Mouse (Mus musculus): ENCODE results near the gene Plpp7.

Plpp7 gene

DNA sequence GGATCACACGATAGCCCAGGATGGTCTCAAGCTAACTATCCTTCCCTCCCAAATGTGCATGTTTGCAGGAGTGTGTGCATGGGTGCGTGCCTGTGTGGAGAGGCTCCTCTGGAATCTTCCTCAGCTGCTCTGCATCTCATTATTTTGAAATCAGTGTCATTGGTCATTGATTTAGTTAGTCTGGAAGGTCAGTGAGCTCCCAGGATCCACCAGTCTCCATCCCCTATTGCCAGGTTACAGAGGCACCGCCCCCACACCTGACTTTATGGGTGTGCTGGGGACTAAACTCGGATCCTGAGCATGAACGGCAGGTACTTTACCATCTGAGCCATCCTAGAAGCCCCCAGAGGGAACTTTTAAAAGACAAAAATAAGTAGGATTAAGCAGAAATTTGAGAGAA, 7.6 kb downstream of the Plpp7 start:
- DNase-seq (ENCODE audit: low spot score in 2 of 2), result no peak

DNA sequence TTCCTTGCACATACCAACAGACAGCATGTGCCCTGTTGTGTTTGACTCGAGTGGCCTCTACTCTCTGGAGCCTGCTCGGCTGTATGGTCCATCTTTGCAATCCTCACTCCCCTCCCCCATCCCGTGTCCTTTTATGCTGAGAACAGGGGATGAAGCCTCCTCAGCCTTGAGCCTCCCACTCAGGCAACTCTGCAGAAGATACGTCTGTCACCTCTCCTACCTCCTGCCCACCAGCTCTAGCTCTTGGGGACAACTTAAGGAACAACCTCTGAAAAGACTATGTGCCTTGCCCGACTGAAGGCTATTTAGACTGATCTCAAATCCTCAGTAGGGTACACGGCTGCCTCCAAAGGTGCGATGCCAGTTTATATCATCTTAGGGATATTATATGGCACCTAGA, 8.2 kb downstream of the Plpp7 start:
- peak in 1 of 2 experiments; percentile 46 for DNase-seq (ENCODE audit: low spot score in 2 of 2)

DNA sequence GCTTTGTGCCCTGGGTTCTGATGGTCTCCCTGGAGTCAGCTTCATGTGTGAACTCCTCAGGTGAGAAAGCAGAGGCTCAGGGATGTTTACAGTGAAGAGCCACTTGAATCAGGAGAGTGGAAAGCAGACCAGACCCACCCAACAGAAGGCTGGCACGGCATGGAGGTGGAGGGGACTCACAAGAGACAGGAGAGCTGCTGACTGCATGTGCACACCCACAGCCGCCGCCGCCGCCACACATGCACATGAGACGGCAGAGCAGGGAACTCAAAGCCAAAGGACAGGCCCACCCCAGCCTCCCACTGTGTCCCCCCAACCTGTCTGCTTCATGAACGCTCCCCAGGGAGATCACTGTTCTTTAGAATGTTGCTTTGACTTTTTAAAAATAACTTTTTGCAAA, 8.8 kb downstream of the Plpp7 start:
- DNase-seq (ENCODE audit: low spot score in 2 of 2), result peak; percentile 62 to 67

GRCm38 (mm10) chr2:32105117-32105913, 10.0 kb downstream of the Plpp7 start:
- no peak for DNase-seq (ENCODE audit: low spot score in 2 of 2)

DNA sequence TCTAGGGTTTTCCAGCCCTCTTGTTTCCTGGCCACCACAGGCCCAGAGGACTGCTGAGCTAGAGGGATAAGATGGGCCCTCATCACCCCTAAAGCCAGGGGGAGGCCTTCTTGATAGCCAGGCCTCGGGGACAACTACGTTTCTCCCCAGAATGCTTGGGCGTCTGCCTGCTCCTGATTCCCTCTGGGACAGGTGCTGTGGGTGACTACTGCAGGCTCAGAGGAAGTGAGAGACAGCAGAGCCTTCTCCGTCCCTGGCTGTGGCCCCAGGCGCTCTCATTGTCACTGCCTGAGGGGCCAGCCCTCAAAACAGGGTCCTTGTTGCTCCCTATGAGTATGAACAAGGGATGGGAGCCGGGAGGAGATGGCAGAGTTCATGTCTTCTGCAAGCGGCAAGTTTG, 10.6 kb downstream of the Plpp7 start:
- DNase-seq (ENCODE audit: low spot score in 2 of 2), result no peak

DNA sequence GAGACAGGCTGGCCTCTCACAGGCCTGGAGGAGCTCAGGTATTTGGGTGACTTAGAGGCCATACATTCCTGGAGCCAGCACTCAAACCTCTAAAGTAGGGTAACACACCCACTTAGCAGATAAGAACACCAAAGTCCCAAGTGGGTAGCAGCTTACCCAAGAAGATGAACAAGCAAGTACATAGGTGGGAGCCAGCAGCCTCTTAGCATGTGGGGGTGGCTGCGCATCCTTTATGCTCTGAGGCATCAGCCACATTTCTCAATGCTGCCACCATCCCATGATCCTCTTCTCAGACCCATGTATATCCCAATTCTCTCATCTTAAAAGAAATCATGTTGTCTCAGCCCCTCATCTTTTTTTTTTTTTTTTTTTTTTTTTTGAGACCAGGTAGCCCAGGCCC, 15.9 kb downstream of the Plpp7 start:
- peak; percentile 42 to 69 for DNase-seq (ENCODE audit: low spot score in 2 of 2)

DNA sequence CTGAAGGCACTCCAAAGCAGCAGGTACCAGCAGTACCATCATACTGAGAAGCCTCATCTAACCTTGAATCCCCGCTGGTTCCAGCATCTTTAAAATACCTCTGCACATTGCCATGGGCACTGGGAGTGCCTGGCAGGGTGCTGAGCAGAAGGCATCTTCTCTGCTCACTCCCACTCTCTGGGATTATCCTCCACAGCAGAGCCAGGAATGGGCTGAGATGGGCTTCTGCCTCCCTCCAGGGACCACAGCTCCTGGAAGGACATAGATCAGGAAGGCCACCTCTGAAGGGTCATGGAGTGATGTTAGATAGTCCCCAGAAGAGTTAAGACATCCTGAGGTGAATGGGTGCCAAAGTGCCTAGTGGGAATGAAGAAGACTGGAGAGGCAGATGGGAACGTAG, 17.2 kb downstream of the Plpp7 start:
- DNase-seq (ENCODE audit: low spot score in 2 of 2), result no peak

DNA sequence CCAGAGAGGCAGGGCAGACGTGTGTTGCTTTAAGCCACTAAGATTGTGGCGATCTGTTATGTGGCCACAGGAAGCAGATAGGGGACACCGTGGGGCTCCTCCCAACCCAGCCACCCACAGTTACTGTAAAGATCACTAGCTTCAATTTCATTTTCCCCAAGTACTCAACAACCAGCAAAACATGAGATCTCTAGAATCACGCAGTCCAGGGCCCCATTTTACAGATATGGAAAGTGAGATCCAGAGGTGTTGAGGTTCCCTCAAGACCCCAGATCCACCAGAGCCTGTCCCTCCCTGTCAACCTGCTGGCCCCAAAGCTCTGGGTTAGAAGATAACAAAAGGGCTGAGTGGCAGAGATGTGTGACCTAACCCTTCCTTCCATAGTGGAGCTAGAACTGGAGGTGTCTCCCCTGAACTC, 20.5 kb downstream of the Plpp7 start:
- DNase-seq (ENCODE audit: low spot score in 2 of 2), result no peak

- DNase-seq (ENCODE audit: low spot score in 2 of 2), result no peak
Observed at GRCm38 (mm10) chr2:32119802-32120750, 24.7 kb downstream of the Plpp7 start.

DNA sequence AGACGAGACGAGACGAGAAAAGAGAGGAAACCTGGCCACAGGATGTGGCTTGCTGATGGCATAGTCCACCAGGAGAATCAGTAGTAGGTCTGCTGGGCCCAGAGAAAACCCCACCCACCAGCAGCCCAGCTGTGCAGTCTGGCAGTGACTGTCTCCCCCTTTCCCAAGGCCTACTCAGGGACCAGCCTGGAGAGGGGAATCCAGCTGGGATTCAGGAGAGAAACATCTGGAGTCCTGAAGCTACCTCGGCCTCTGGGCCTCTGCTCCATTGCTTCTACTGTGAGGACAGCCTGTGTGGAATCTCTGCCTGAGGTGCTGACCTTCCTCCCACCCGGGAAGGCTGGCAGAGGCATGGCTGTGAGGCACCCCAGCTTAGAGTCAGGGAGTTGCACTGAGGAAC, 25.8 kb downstream of the Plpp7 start:
- DNase-seq (ENCODE audit: low spot score in 2 of 2), result no peak

GRCm38 (mm10) chr2:32121785-32122184, 26.5 kb downstream of the Plpp7 start:
- no peak for DNase-seq (ENCODE audit: low spot score in 2 of 2)

GRCm38 (mm10) chr2:32127653-32128535, 32.6 kb downstream of the Plpp7 start:
- no peak for DNase-seq (ENCODE audit: low spot score in 2 of 2)

DNA sequence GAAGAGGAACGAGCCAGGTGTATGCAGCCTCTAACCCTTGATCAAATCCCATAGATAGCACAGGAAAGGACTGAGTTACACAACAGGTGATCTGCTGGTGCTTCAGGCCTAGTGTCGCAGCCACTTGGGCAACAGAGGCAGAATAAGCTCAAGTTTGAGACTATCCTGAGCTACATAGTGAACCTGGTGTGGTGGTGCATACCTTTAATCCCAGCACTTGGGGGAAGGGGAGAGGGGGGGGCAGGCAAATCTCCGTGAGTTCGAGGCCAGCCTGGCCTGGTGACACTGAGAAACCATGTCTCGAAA, 33.2 kb downstream of the Plpp7 start:
- no peak for DNase-seq (ENCODE audit: low spot score in 2 of 2)

GRCm38 (mm10) chr2:32129383-32130074, 34.2 kb downstream of the Plpp7 start:
- no peak for DNase-seq (ENCODE audit: low spot score in 2 of 2)

DNA sequence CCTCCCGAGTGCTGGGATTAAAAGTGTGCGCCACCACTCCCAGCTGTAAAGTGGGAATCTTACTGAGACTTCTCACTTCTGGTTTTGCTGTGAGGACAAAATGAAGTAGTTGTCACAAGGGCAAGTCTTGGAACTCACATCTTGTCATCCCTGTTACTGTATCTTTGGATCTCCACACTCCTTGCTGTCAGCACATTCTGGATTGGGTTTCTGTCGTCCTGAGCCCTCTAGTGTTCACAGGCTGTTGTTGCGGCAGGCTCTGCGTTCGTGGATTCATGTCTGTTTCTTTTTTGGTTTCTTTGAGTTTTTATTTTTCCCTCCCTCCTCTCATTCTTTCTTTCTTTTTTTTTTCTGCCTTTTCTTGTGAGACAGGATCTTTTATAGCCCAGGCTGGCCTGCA, 35.1 kb downstream of the Plpp7 start:
- DNase-seq (ENCODE audit: low spot score in 2 of 2), result peak in 1 of 2 experiments; percentile 58

DNA sequence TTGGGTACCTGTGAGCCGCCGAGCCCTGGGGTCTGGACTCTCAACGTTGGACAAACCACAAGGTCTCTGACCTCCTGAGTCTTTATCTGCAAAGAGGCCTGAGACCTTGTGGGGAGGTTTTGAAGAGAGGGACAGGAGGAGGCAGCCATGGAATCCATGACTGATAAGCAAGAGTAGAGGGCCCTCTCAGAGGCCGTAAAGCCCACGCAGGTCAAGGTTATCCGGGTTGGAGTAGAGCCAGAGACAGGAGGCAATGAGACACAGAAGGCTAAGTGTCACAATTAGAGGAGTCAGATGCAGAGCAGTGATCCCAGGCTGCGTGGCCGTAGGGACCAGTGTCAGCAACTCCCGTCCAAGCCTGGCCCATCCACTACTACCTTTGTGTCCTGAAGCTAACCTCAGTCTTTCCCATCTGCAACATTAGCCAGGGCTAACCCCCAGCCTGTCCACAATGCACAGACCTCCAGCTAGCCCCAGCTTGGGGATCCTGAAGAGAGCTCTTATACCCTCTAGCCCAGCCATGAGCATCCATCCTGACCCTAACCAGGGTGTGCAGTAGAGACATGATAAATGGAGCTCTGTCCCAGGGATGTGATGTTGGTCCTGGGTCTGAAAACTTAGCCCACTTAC, 36.0 kb downstream of the Plpp7 start:
- DNase-seq (ENCODE audit: low spot score in 2 of 2), result no peak

- DNase-seq (ENCODE audit: low spot score in 2 of 2), result no peak
Observed at GRCm38 (mm10) chr2:32131866-32132566, 36.7 kb downstream of the Plpp7 start.

GRCm38 (mm10) chr2:32132567-32132992, 37.3 kb downstream of the Plpp7 start:
- DNase-seq (ENCODE audit: low spot score in 2 of 2), result no peak

- peak; percentile 83 to 88 for DNase-seq (ENCODE audit: low spot score in 2 of 2)
Observed at GRCm38 (mm10) chr2:32134039-32134438, 38.7 kb downstream of the Plpp7 start.

DNA sequence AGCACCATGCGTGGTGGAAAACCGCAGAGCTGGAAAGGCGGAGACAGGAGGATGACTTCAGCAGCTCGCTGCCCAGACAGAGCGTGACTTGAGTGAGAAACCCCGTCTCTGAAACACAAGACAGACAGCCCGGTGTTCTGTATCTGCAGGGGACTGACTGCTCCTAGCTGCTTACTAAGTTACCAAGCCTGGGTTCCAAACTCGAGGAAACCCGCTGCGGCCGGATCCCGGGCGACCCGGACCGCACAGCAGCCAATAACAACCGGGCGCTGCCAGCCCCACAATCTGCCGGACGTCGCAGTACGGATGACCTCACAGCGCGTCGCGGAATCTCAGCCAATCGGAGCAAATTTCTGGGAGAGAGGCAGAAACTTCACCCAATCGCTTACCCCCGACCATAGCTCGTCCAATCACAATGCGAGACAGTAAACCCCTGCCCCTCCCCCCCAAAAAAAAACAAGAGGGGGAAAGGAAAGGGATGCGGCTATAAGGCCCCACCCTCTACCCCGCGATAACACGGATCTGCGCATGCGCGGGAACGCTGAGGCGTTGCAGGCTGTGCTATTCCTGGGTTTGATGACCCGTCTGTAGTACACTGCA, 42.4 kb downstream of the Plpp7 start:
- peak; percentile 95 to 97 for DNase-seq (ENCODE audit: low spot score in 2 of 2)

Data from right cerebral cortex, postnatal 36 days (tissue).